Mouse (Mus musculus) heart, adult 2 months (tissue): ENCODE measurements at regions not wholly inside any gene's neighbourhood (a gene's known extent, or its start where the extent isn't known, plus 50 kb on each side); places are given as distances from the start of the nearest gene placed in this dataset.
"Not testable (repeated sequence)": the region's sequence is repeated elsewhere in the genome, so short reads cannot be mapped to it uniquely, and the experiment has no call there.

Experiments
- DNase-seq, 2 experiments: peaks; one replicate each; pipeline ENCODE4 v3.0.0; 2021
- H3K27ac ChIP-seq: fragments of 200-600 bp; 2 replicates; pipeline ENCODE4 v1.8.1; 2022
- H3K27me3 ChIP-seq: fragments of 200-500 bp; 2 replicates; pipeline ENCODE4 v1.6.1; 2012; ENCODE audit warnings: mild to moderate bottlenecking, low read length, inconsistent platforms, mixed read lengths; ENCODE audit not compliant: control insufficient read depth, insufficient read depth
- H3K36me3 ChIP-seq: fragments of 200-500 bp; 2 replicates; pipeline ENCODE4 v1.6.1; 2012; ENCODE audit warnings: low read length, inconsistent platforms; ENCODE audit not compliant: control insufficient read depth, insufficient read depth
- H3K4me1 ChIP-seq: fragments of 200-500 bp; 2 replicates; pipeline ENCODE4 v1.6.1; 2011; ENCODE audit warnings: low read length; ENCODE audit not compliant: control insufficient read depth, insufficient read depth
- H3K4me3 ChIP-seq: fragments of 200-600 bp; 2 replicates; pipeline ENCODE4 v1.8.1; 2022
- H3K79me2 ChIP-seq: fragments of 200-500 bp; replicated peaks from 2 replicates; pipeline ENCODE4 v1.6.1; 2012; ENCODE audit warnings: mild to moderate bottlenecking, inconsistent platforms, low read length, moderate library complexity, mixed read lengths; ENCODE audit not compliant: control insufficient read depth, insufficient read depth
- H3K9ac ChIP-seq: fragments of 200-500 bp; 2 replicates; pipeline ENCODE4 v1.6.1; 2012; ENCODE audit warnings: low read depth, mild to moderate bottlenecking, control low read depth, inconsistent platforms, low read length, mixed read lengths
- WGBS: fragments of 180-500 bp; shearing (Covaris S2); methylation state at CpG from one replicate; pipeline ENCODE4 v1.1.7; 2018; 5-methylcytosine and 5-hydroxymethylcytosine counted together
- intact Hi-C: fragments of 180-260 bp; cut with DNase I; formaldehyde crosslinking; loops from one replicate; pipeline ENCODE4 v1.15.1; 2025

DNA sequence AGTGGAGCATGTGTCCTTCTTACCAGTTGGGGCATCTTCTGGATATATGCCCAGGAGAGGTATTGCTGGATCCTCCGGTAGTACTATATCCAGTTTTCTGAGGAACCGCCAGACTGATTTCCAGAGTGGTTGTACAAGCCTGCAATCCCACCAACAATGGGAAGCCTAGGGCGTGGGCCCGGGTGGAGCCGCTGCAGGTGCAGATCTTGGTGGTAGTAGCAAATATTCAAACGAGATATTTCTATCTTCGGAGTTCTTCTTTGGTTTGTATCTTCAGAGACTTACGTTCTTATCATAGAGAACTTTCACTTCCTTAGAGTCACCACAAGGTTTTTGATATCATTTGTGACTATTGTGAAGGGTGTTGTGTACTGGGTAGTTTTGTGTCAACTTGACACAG is 60.2 kb upstream of the Btbd35f28 start:
- H3K27me3 ChIP-seq, H3K36me3 ChIP-seq, H3K9ac ChIP-seq, H3K27ac ChIP-seq, H3K79me2 ChIP-seq, intact Hi-C loops, H3K4me1 ChIP-seq, H3K4me3 ChIP-seq: not testable (repeated sequence)
- 88% methylated on average over 6 of the region's 8 CpGs for WGBS
- DNase-seq = peak; percentile 6 to 25
